Mouse (Mus musculus) erythroid progenitor cell, adult 5-6 weeks (primary cell): ENCODE results near the gene Ubxn1. TPM values are rescaled to one million over a fixed set of nuclear protein-coding genes. Genes with fewer than 3 reads are reported as not detected.
"Not testable (repeated sequence)": the region's sequence is repeated elsewhere in the genome, so short reads cannot be mapped to it uniquely, and the experiment has no call there.

Experiments used
- ATAC-seq: replicated peaks from 2 replicates; pipeline ENCODE4 v1.8.0; 2016; ENCODE audit warnings: moderate number of reproducible peaks, mild to moderate bottlenecking, moderate TSS enrichment, inconsistent platforms; ENCODE audit not compliant: poor library complexity, low FRiP score, severe bottlenecking
- total RNA-seq, 2 experiments: library from RNA; stranded (forward) in 1 of 2; stranded (reverse) in 1 of 2; fragments of 150-400 nt in 1 of 2; fragments of 186-747, 209-891 nt in 1 of 2; gene quantifications; 2 replicates each; pipeline versions ENCODE4 v1.2.3 to v1.2.4; 2015 to 2017; ENCODE audit warnings: low replicate concordance in 2 of 2

Gene Ubxn1
- total RNA-seq (2015; ENCODE audit: low replicate concordance) = 46.1 and 49.9 TPM in 2 replicates
- 73.1 and 101 TPM in 2 replicates for total RNA-seq (2017; ENCODE audit: low replicate concordance)

- ATAC-seq = peak; percentile 99
Measured at GRCm38 (mm10) chr19:8871267-8872186, at the start of gene Ubxn1. Gene Ubxn1, plus strand, starts transcription at chr19:8871496.

DNA sequence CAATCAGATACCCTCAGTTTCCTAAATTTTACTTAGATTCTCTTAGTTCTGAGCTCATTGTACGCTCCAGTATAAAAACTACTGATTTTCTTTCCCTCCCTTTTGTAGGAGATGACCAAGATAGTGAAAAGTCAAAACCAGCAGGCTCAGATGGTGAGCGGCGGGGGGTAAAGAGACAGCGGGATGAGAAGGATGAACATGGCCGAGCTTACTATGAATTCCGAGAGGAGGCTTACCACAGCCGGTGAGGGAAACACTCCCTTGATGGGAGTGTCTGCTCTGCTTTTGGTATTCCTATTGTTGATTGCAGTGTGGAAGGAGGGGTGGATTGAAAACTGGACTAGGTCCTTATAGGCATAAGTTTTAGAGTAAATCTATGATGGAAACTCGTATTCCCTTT lies 48.6 kb upstream of the Ubxn1 start:
- ATAC-seq = no peak

- ATAC-seq = no peak
Measured at GRCm38 (mm10) chr19:8829660-8830059, 41.6 kb upstream of the Ubxn1 start, which contains the start of gene AC129217.1. Gene AC129217.1, plus strand, starts transcription at chr19:8829773.

DNA sequence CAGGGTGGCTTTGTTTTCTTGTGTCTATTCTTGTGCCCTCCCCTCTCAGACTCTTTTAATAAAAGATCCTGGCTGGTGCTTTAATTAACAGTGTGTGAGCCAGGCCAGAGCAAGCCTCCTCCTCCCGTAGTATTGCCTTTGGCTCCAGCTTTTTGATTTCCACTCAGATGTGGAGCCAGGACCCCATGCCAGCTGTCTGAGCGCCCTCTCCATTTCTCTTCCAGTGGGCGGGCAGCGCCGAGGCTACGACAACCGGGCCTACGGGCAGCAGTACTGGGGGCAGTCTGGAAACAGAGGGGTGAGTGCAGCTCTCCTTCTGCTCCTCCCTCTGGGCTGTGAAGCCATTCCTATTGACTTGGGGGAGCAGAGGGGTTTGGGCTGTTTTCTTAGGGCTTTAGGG lies 40.6 kb upstream of the Ubxn1 start:
- no peak for ATAC-seq

GRCm38 (mm10) chr19:8831262-8831661 lies 40.0 kb upstream of the Ubxn1 start:
- no peak for ATAC-seq

DNA sequence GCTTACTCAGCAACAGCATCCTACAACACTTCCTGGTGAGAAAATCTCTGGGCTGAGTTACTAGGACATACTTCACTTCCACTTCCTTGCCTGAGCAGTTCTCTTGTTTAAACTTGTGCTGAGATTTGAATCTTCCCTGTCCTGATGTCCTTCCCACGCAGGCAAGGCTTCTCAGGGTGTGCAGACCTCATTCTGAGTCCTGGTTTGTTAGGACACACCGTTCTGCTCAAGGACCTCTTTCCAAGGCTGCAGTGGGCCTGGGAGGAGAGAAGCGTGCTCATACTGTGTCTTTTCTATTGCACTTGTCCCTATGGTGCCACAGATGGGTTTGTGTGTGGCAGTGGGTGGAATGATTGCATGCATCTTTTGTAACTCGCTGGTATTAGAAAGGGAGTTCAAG lies 38.3 kb upstream of the Ubxn1 start:
- ATAC-seq = no peak

GRCm38 (mm10) chr19:8836327-8836726 lies 35.0 kb upstream of the Ubxn1 start:
- ATAC-seq = not testable (repeated sequence)

DNA sequence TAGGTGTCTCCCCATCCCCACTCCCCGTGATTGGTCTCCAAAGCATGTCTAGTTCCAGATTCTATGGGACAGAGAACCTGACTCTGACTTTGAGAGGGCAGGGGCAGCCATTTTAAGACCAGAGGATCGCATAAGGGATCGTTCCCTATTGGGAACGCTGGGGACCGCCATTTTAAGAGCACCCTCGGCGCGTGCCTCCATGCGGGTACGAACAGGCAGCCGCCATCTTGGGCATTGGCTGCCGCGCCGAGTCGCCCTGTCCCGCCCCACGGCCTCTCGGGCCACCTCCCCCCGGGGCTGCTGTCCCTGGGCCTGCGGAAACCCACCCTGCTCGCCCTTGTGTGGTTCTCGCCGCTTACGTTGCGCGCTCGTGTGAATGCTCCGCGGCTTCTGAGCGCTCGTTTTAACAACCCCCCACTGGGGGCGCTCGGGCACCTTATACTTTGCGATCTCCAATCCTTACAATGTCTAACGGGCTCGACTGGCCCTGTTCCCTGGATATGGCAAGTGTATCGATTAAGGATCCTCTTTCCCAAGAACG lies 34.0 kb upstream of the Ubxn1 start, which contains the start of gene Bscl2:
Gene Bscl2, plus strand, starts transcription at position 217 of the 541 bp plus-strand sequence.
- peak; percentile 73 for ATAC-seq

GRCm38 (mm10) chr19:8838041-8838730 lies 33.1 kb upstream of the Ubxn1 start:
- ATAC-seq = no peak

DNA sequence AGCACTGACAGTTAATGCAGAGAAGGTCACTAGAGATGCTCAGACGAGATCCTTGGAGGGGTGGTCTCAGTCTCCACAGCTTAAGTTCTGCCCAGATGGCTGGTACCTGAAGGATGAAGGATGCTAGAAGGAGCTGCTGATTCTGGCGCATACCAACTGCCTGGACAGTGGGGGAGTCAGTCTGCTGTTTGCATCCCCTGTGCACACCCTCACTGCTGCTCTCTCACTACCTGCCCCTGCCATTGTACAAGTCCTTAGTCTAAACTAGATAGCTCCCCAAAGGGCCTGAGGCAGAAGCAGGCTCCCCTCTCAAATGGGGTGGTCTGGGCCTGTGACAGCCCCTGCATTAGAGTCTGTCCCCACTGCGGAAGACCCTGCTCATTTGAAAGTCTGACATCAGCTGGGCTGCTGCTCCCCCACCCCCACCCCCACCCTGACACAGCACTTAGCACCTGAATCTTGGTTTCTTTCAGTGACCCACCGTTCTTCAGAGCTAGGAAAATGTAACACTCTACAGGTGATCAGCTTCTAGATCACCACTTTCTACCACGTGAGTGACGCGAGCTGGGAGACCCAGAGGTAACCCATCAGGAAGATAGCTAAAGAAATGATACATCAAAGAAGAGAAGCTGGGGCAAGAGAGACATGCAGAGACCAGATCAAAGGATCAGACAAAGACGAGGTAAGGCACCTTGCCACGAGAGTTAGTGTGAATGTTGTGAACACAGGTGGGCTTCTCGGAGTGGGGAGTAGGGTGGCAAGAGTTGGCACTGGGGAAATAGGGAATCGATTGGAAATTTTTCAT lies 32.0 kb upstream of the Ubxn1 start, which contains the start of gene Gng3:
Gene Gng3, minus strand, starts transcription at position 92 of the 805 bp plus-strand sequence.
- no peak for ATAC-seq

DNA sequence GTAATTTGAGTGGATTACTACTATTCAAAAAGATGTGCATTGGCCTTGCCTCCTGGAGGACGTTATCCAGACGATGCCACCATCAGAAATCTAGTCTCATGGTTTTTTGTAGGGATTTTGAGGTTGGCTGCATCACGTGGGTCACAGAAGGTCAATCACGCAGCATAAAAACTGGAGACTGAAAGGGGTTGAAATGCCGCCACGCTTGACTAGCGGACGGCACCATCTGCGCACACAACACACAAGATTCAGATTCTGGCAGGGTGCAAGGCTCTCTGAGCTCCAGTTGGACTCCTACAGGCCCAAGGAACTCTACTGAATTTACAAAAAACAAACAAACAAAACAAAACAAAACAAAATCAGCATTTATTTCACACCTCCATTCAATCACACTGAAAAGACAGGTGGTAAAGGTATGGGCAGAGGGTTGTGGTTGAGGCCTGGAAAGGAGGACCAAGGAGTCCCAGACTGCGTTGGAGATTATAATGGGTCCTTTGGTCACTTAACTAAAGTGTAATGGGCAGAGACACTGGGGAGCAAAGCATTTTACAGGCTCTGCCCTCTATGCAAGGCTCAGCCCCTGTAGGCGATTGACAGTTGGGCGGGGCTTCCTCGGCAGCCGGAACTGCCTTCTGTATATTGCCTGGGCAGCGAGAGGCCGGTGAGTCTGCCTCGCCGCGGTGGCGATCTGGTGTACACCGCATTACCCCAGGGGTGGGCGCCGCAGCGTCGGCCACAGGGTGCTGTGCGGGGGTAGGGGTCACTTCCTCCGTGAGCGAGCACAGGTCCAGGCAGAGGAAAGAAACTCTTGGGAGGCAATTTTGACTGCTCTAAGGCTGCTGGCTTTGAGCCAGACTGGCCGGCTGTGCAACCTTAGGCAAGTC lies 31.1 kb upstream of the Ubxn1 start:
- peak; percentile 84 for ATAC-seq

- no peak for ATAC-seq
Measured at GRCm38 (mm10) chr19:8841012-8841411, 30.3 kb upstream of the Ubxn1 start.

GRCm38 (mm10) chr19:8842961-8843360 lies 28.3 kb upstream of the Ubxn1 start:
- ATAC-seq = no peak

DNA sequence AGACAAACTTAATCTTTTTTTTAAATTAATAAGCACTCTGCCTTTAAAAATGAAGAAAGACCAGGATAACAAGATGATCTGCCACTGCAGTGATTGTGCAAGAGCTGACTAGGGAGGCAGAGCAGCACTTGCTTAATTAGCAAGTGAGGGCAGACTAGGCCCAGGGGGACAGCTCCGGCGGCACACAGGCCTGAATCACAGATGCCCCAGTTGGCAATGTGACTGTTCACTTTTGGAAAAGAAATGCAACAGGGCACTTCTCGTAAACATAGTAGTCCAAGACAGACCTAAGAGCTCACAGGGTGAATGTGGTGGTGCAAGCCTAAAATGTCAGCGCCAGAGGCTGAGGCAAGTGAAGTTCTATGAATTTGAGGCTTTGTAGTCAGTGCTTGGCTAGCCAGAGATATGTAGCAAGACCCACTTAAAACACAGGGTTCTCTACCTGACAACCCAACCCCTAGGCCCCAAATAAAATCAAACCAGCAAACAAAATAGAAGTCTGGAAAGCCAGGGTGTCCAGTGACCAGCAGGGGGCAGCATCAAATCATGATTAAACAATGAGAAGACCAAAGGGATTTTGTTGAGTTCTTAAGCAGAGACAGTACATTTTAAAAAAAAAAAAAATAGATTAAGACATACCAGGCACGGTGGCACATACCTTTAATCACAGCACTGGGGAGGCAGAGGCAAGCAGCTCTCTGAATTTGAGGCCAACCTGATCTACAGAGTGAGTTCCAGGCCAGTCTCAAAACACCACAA lies 26.7 kb upstream of the Ubxn1 start:
- peak; percentile 51 for ATAC-seq

DNA sequence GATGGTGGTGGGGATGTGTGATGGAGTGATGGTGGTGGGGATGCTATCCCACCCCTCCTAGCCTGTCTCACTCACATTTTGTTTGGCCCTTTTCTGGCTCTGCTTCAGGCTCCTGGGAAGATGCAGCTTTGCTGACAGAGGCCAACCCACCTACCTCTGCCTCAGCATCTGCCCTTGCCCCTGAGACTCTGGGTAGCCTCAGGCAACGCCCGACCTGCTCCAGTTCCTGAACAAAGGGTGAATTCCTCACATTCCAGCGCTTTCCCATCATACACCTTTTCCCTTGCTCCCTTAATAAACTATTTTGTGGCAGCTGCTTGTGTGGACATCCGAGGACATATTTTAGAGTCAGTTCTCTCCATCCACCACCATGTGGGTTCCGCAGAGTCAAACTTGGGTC lies 22.9 kb upstream of the Ubxn1 start:
- no peak for ATAC-seq

DNA sequence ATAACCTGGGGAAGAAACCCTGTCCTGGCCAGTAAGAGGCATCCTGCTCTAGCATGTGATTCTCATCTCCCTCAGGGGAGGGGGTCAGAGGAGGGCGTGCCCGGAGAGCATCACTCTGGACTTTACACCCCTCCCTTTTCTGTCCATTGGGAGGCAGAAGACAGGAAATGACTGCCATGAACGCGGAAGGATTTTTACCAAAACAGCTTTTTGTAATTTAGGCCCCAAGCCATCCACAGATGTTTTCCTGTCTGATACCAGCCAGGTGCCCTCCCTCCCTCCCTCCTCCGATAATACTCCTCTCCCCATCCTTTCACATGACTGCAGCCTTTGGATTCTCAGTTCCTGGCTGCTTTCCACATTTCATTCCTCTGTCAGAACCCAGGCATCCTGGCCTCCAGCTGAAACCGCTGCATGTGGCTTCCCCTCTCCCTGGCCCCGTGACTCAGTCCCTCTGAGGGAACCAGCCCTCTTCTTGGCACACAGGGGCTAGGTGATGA lies 20.8 kb upstream of the Ubxn1 start, which contains the start of gene Lrrn4cl:
Gene Lrrn4cl, plus strand, starts transcription at position 367 of the 500 bp plus-strand sequence.
- no peak for ATAC-seq

DNA sequence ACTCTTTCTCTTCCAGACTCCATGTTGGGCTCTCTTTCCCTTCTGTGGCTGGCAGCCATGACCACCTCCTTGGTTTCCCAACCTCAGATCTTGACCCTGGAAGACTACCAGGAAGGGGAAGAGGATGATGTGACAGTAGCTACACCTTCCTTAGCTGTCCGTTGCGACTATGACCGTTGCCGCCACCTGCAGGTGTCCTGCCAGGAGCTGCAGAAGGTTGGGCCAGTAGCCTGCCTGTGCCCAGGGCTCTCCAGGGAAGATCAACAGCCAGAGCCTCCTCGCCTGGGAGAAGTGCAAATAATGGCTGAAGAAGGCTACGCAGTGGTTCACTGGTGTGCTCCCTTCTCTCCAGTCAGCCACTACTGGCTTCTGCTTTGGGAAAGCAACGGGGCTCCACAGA lies 19.7 kb upstream of the Ubxn1 start:
- ATAC-seq = no peak
